Mouse (Mus musculus) T-helper 17 cell (primary cell): ENCODE measurements around the gene Eya2.

ENCODE experiments used
- in situ Hi-C, 2 experiments: fragments of 300-600 bp; cut with MboI, MseI; formaldehyde crosslinking; loops; 1 replicate in 1 of 2; 2 replicates in 1 of 2; pipeline ENCODE4 v1.15.1; 2025; ENCODE audit warnings: high pct_unique_total_duplicates in 2 of 2

Eya2 gene

GRCm38 (mm10) chr2:165708266-165708665 lies 113.4 kb downstream of the Eya2 start:
- in situ Hi-C loops, result no loop called here

- in situ Hi-C loops, result no loop called here
Measured at GRCm38 (mm10) chr2:165716688-165717087, 121.9 kb downstream of the Eya2 start.

- in situ Hi-C loops, result no loop called here
Measured at GRCm38 (mm10) chr2:165717182-165718176, 122.6 kb downstream of the Eya2 start.

- in situ Hi-C loops, result no loop called here
Measured at GRCm38 (mm10) chr2:165719382-165719781, 124.5 kb downstream of the Eya2 start.

- in situ Hi-C loops, result no loop called here
Measured at GRCm38 (mm10) chr2:165721941-165722340, 127.1 kb downstream of the Eya2 start.

GRCm38 (mm10) chr2:165732552-165733238 lies 137.9 kb downstream of the Eya2 start:
- in situ Hi-C loops, result loop anchor here in 1 of 2 experiments (10.0 kb wide), 1 partner anchor 622 kb away; no protein-coding TSS in a partner anchor

- in situ Hi-C loops, result loop anchor here in 1 of 2 experiments (10.0 kb wide), 1 partner anchor 621 kb away; no protein-coding TSS in a partner anchor
Measured at GRCm38 (mm10) chr2:165733701-165734100, 138.9 kb downstream of the Eya2 start.

GRCm38 (mm10) chr2:165736297-165736696 lies 141.5 kb downstream of the Eya2 start:
- in situ Hi-C loops, result loop anchor here in 1 of 2 experiments (10.0 kb wide), 1 partner anchor 619 kb away; no protein-coding TSS in a partner anchor

- in situ Hi-C loops, result no loop called here
Measured at GRCm38 (mm10) chr2:165740381-165740780, 145.5 kb downstream of the Eya2 start.

- in situ Hi-C loops, result no loop called here
Measured at GRCm38 (mm10) chr2:165740982-165741381, 146.2 kb downstream of the Eya2 start.

- in situ Hi-C loops, result no loop called here
Measured at GRCm38 (mm10) chr2:165741526-165742050, 146.8 kb downstream of the Eya2 start.

- in situ Hi-C loops, result no loop called here
Measured at GRCm38 (mm10) chr2:165742210-165742786, 147.5 kb downstream of the Eya2 start.

GRCm38 (mm10) chr2:165745306-165746098 lies 150.7 kb downstream of the Eya2 start:
- in situ Hi-C loops, result no loop called here

- in situ Hi-C loops, result no loop called here
Measured at GRCm38 (mm10) chr2:165747975-165748374, 153.1 kb downstream of the Eya2 start.

- in situ Hi-C loops, result no loop called here
Measured at GRCm38 (mm10) chr2:165748426-165748825, 153.6 kb downstream of the Eya2 start.

GRCm38 (mm10) chr2:165751068-165751467 lies 156.2 kb downstream of the Eya2 start:
- in situ Hi-C loops, result no loop called here

GRCm38 (mm10) chr2:165752704-165753103 lies 157.9 kb downstream of the Eya2 start:
- in situ Hi-C loops, result no loop called here

- in situ Hi-C loops, result no loop called here
Measured at GRCm38 (mm10) chr2:165757799-165758198, 163.0 kb downstream of the Eya2 start.

- in situ Hi-C loops, result no loop called here
Measured at GRCm38 (mm10) chr2:165758534-165758933, 163.7 kb downstream of the Eya2 start.

GRCm38 (mm10) chr2:165759421-165759985 lies 164.7 kb downstream of the Eya2 start:
- in situ Hi-C loops, result no loop called here
